Mouse (Mus musculus): ENCODE results near the gene Fgf23.
A peak's percentile ranks its signal among the peaks of the same experiment; 100 is the strongest.

Fgf23 gene

GRCm38 (mm10) chr6:127114753-127115456 lies 42.2 kb downstream of the Fgf23 start:
- no peak for DNase-seq (ENCODE audit: low read depth)

DNA sequence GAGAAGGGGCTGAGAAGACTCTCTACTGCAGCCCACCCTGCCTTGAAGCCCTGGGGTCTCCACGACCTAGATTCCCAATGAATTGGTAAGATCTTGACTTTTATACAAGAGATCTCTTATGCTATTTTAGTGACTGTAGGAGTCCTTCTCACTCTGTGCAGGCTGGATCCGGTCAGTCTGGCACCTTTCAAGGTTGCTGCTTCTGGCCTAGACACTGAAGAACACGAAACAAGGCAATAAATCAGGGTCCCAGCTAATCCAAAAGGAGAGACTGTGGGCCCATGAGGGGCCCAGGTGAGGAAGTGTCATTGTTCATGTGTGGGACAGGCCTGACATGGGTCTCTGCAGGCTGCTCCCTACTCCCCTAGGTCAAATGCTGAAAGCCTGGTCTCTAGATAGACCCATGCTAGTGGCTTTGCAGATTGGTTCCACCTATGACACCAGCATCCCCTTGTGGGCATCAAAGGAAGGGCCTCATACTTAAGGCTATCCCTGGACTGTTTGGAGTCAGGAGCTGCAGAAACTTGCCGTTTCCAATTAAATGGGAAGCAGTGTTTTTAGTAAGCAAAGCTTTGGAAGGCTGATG lies 49.6 kb downstream of the Fgf23 start:
- DNase-seq (ENCODE audit: low read depth), result peak; percentile 30

- DNase-seq (ENCODE audit: low read depth), result no peak
These were observed 50.3 kb downstream of the Fgf23 start for GRCm38 (mm10) chr6:127122996-127123395.

DNA sequence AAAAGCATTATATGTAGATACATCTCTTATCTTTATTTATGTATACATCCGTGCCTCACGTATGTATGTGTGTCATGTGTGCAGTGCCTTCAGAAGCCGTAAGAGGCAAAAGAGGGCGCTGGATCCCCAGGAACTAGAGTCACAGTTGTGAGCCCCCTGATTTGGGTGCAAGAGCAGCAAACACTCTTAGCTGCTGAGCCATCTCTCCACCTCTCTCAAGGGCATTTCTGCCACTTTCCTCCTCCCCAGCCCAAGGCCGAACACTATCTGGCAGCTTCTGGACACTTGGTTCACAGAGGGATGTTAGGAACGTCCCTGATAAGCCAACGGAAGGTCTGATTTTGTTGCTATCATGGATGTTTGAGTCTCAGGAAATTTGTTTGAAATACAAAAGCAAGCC lies 50.8 kb downstream of the Fgf23 start:
- DNase-seq (ENCODE audit: low read depth), result no peak

- DNase-seq (ENCODE audit: low read depth), result no peak
These were observed 57.0 kb downstream of the Fgf23 start for GRCm38 (mm10) chr6:127129659-127130058.

DNA sequence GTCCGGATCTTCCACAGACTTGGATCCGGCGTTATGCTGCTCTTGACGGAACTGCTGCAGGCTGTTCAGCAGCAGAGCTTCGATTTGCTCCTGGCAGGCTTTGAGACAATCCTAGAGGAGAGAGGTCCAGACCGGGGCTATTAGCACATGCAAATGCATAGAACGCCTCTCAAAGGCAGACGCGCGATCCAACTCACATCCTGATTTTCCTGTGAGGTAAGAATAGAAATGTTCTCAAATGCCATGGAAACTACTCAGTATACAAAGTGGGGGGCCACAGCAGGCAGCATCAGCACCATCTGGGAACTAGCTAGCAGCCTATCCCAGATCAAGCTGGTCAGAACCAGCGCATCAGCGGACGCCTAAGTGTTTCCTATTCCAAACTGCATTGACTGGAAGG lies 57.7 kb downstream of the Fgf23 start:
- DNase-seq (ENCODE audit: low read depth), result no peak
